Mouse (Mus musculus): ENCODE measurements around the gene Tns4.

DNA sequence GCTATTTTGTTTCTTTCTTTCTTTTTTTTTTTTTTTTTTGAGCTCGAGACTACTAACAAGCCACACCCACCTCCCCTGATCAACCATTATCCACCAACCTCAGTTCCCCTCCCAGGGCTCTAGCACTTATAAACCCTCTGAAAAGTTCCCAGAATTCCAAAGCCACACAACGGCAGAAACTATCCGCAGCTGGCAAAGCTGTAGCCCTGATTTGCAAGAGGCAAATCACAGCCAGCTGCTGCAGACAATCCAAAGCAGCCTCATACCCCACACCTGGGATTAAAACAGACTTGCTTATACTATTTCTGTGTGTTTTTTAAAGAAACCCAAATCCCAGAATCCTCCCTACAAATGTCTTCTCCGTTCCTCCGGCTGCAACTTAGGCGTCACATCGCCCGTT is 11.2 kb downstream of the Tns4 start:
- TF ChIP-seq ZC3H11A (IDR thresholded peaks at IDR 0.05; ENCODE audit: borderline replicate concordance, low read depth, low read length) (no peak), HCFC1 (IDR thresholded peaks at IDR 0.05; ENCODE audit: borderline replicate concordance, insufficient read depth, low read length) (no peak), CHD2 (IDR thresholded peaks at IDR 0.05; ENCODE audit: low read depth, low read length) (no peak)

Data from ES-E14 (cell line).